Mouse (Mus musculus) forebrain, embryonic 11.5 days (tissue): ENCODE results near the gene Nkx2-4. TPM values are rescaled to one million over a fixed set of nuclear protein-coding genes. Genes with fewer than 3 reads are reported as not detected.

ENCODE experiments used
- ATAC-seq: fragments of 200-750 bp; cut with Nextera tagmentation; replicated peaks from 2 replicates; pipeline ENCODE4 v1.8.0; 2017; ENCODE audit warnings: moderate TSS enrichment; ENCODE audit not compliant: low FRiP score
- DNase-seq: peaks from one replicate; pipeline ENCODE4 v3.0.0-alpha.2; 2017; ENCODE audit warnings: low spot score
- H3K27ac ChIP-seq: fragments of 300-500 bp; sonication (generic); 2 replicates; pipeline ENCODE4 v1.5.1; 2014; ENCODE audit warnings: low read depth, low read length
- H3K27me3 ChIP-seq: fragments of 300-500 bp; sonication (generic); 2 replicates; pipeline ENCODE4 v1.6.1; 2014; ENCODE audit warnings: mild to moderate bottlenecking, low read length, mixed read lengths; ENCODE audit not compliant: control insufficient read depth, insufficient read depth
- H3K36me3 ChIP-seq: fragments of 300-500 bp; sonication (generic); 2 replicates; pipeline ENCODE4 v1.6.1; 2014; ENCODE audit warnings: mild to moderate bottlenecking, low read length, moderate library complexity, mixed read lengths; ENCODE audit not compliant: control insufficient read depth, insufficient read depth
- H3K4me1 ChIP-seq: fragments of 300-500 bp; sonication (generic); replicated peaks from 2 replicates; pipeline ENCODE4 v1.6.1; 2014; ENCODE audit warnings: low read length, mixed read lengths; ENCODE audit not compliant: control insufficient read depth, insufficient read depth
- H3K4me2 ChIP-seq: fragments of 300-500 bp; sonication (generic); 2 replicates; pipeline ENCODE4 v1.6.1; 2014; ENCODE audit warnings: low read depth, mild to moderate bottlenecking, low read length, moderate library complexity, mixed read lengths; ENCODE audit not compliant: severe bottlenecking
- H3K4me3 ChIP-seq: fragments of 300-500 bp; sonication (generic); 2 replicates; pipeline ENCODE4 v1.5.1; 2014; ENCODE audit warnings: low read depth, low read length
- H3K9ac ChIP-seq: fragments of 300-500 bp; sonication (generic); 2 replicates; pipeline ENCODE4 v1.6.1; 2014; ENCODE audit warnings: low read length
- H3K9me3 ChIP-seq: fragments of 300-500 bp; sonication (generic); 2 replicates; pipeline ENCODE4 v1.6.1; 2016; ENCODE audit warnings: low read length, mixed read lengths; ENCODE audit not compliant: control insufficient read depth
- WGBS: fragments of 180-500 bp; shearing (Covaris S2); extraction: QIAGEN DNeasy Blood & Tissue Kit; methylation state at CpG from one replicate; pipeline ENCODE4 v1.1.7; 2014; 5-methylcytosine and 5-hydroxymethylcytosine counted together
- polyA plus RNA-seq: library from polyadenylated mRNA; unstranded; fragments of >200 nt; fragmentation: Nextera tagmentation; extraction: Ambion mirVana; gene quantifications from 2 replicates; pipeline ENCODE4 v1.2.1, GENCODE M21; 2014

Gene Nkx2-4
- polyA plus RNA-seq, 1 experiment from 2014 or later: 3.8 TPM

DNA sequence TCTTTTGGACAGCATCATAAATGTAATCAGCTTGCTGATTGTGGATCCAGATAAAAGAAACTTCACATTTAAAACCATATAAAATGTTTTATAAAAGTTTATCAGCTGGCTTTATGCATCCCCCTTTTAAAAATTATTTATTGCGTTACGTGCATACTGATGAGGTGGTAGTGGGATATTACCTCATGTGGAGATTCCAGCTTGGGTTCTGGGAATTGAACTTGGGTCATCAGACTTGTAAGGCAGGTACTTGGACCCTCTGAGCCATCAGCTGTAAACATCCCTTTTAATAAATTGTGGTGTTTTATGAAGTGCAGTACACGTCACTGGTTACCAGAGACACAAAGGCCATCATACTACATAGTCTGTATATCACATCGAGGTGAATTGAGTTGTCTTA, 10.8 kb downstream of the Nkx2-4 start:
- H3K9ac ChIP-seq: no peak overlapping the region
- no peaks in the 10 kb centered on the region; the same call in 1 of the 2 replicates for H3K36me3 ChIP-seq
- peaks cover 5% of the 10 kb centered on the region for H3K27me3 ChIP-seq
- H3K27ac ChIP-seq: no peak overlapping the region
- H3K9me3 ChIP-seq: no peaks in the 10 kb centered on the region
- no peak overlapping the region for H3K4me2 ChIP-seq
- WGBS: 78% methylated on average over 4 of the region's 4 CpGs
- ATAC-seq (peak; percentile 51; the same call in 1 of the 2 replicates), DNase-seq (no peak)
- no peaks in the 10 kb centered on the region for H3K4me1 ChIP-seq
- H3K4me3 ChIP-seq: no peak overlapping the region

DNA sequence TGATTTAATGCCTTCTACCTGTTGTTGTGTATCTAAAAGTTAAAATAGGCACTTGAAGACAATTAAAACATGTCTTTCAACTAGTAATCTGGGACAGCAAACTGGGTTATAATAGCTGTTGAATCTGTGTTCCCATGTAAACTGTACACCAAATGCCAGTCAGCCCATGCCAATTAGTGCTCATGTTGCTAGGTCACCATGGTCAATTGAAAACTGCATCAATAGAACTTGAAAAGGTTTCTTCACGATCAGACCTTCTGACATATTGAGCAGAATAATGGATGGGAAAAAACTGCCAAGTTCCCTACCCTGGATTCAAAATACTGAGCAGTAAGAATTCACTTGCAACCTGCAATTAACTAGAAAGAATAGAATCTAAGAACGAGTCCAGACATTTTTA, 11.3 kb downstream of the Nkx2-4 start:
- Histone ChIP-seq H3K9ac (no peak overlapping the region), H3K9me3 (no peaks in the 10 kb centered on the region), H3K4me2 (no peak overlapping the region), H3K4me1 (no peaks in the 10 kb centered on the region; the same call in 1 of the 2 replicates), H3K4me3 (no peak overlapping the region), H3K36me3 (no peaks in the 10 kb centered on the region; the same call in 1 of the 2 replicates), H3K27me3 (peaks cover 4% of the 10 kb centered on the region), H3K27ac (no peak overlapping the region)
- 31% methylated on average over 2 of the region's 2 CpGs for WGBS
- ATAC-seq (peak; percentile 82), DNase-seq (no peak)

DNA sequence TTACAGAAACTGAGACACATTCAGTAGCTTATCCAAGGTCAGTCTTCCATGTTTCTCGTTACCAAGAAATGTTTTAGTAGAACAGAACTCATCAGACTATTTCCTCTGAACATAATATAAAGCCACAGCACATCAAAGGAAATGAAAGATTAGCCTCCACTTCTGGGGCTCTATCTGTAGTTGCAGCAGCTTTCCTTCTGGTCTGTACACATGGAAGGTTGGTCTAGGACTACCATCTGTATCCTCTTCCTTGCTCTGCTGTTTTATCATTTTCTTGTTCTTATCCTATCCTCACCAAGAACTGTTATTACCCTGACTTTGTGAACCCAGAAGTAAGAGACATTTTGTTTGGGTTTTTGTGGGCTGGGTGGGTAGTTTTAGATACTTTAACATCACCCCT, 14.9 kb downstream of the Nkx2-4 start:
- Histone ChIP-seq H3K36me3 (no peaks in the 10 kb centered on the region; the same call in 1 of the 2 replicates), H3K4me3 (no peak overlapping the region), H3K27me3 (peaks cover 2% of the 10 kb centered on the region), H3K4me2 (no peak overlapping the region), H3K27ac (no peak overlapping the region), H3K4me1 (peaks cover 5% of the 10 kb centered on the region; the same call in 1 of the 2 replicates), H3K9me3 (no peaks in the 10 kb centered on the region), H3K9ac (no peak overlapping the region)
- WGBS: 77% methylated on average over 1 of the region's 1 CpGs
- DNase-seq (no peak), ATAC-seq (no peak)

DNA sequence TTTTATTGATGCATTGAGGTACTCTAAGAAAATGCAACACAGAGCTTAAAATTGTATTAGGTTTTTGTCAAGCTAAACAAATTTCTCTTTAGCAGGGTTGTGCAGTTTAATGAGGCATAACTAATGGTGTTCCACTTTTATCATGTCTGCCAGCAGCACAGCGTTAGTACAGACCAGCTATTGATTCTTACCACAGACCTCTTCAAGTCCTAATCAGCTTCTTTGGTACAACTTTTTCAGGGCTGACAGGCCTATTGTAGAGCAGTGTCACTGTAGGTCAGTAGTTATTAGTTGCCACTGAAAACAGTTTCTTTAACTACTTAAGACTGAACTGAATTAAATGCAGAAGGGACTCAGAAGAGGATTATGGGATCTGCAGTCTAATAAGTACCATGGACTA, 16.2 kb downstream of the Nkx2-4 start:
- peaks cover 2% of the 10 kb centered on the region for H3K27me3 ChIP-seq
- H3K4me3 ChIP-seq: no peak overlapping the region
- no peak overlapping the region for H3K27ac ChIP-seq
- WGBS: 20% methylated on average over 1 of the region's 1 CpGs
- no peak overlapping the region for H3K4me2 ChIP-seq
- H3K9me3 ChIP-seq: no peaks in the 10 kb centered on the region
- peaks cover 5% of the 10 kb centered on the region; the same call in 1 of the 2 replicates for H3K4me1 ChIP-seq
- no peaks in the 10 kb centered on the region; the same call in 1 of the 2 replicates for H3K36me3 ChIP-seq
- DNase-seq (no peak), ATAC-seq (peak; percentile 63)
- no peak overlapping the region for H3K9ac ChIP-seq

DNA sequence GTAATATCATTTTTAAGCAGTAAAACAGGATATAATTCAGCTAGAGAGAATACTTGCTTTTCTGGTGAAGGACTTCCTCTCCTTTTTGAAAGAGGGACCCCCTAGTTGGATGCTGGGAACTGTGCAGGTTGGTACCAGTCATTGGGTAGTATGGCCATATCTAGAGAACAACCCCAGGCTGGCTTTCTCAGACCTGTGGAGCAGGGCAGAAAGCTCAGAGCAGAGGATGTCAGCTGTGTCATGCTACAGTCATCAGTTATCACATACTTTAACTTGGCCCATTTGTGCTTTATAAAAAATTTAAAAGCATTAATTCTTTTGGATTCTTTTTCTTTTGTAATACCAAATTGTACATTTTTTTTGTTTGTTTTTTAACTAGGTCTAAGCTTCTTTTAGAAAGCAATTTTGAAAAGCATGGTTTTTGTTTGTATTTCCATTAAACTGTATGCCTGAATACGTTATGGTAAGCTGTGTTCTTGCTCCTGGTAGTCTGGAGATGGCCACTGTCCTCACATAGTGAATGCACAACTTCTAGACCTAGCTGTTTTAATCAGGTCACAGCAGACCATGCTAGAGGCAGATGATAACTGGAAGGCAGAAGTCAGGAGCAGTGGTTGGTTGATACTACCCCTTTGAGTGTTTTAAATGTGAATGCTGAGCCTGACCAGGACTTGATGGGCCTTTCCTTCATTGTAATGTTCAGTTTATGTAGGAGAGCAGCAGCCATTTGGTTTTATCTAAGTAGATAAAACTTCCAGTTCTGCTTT, 17.6 kb downstream of the Nkx2-4 start:
- Histone ChIP-seq H3K27me3 (peaks cover 2% of the 10 kb centered on the region), H3K27ac (no peak overlapping the region), H3K9ac (no peak overlapping the region), H3K36me3 (no peaks in the 10 kb centered on the region; the same call in 1 of the 2 replicates), H3K4me1 (peaks cover 5% of the 10 kb centered on the region; the same call in 1 of the 2 replicates), H3K9me3 (no peaks in the 10 kb centered on the region), H3K4me2 (no peak overlapping the region), H3K4me3 (no peak overlapping the region)
- DNase-seq: no peak
- WGBS: 93% methylated on average over 1 of the region's 1 CpGs
- no peak for ATAC-seq

DNA sequence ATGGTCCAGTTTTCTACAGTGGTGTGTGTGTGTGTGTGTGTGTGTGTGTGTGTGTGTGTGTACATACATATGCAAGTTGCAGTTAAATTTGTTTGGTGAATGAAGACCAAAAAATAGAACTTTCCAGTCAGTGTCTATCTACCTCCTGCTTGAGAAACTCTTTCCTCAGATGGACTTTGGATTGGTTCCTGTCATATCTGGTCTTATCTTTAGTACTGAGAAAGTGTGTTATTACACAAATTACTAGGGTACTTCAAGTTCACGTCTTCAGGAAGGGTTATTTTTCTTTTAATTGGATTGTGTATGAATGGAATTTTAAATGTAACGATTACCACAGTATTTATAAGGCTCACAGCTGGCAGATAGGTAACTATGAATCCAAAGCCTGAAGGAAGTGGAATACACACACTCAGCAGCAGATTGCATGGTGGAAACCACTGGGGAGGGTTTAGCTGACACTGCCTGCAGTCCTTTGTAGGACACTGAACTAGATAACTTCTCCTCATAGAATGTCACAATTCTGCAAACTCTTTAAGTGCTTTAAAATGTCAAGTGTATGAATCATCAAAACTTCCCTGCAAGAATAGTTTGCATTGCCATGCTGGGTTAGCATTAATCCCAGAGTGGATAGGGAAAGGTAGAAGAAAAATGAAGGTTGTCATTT, 31.9 kb downstream of the Nkx2-4 start:
- H3K27ac ChIP-seq: no peak overlapping the region
- DNase-seq: no peak
- H3K4me2 ChIP-seq: no peak overlapping the region
- H3K27me3 ChIP-seq: no peaks in the 10 kb centered on the region
- no peaks in the 10 kb centered on the region for H3K4me1 ChIP-seq
- ATAC-seq: no peak
- no peak overlapping the region for H3K4me3 ChIP-seq
- H3K9me3 ChIP-seq: no peaks in the 10 kb centered on the region
- H3K36me3 ChIP-seq: peaks cover 6% of the 10 kb centered on the region
- no peak overlapping the region for H3K9ac ChIP-seq
- 93% methylated on average over 2 of the region's 2 CpGs for WGBS

DNA sequence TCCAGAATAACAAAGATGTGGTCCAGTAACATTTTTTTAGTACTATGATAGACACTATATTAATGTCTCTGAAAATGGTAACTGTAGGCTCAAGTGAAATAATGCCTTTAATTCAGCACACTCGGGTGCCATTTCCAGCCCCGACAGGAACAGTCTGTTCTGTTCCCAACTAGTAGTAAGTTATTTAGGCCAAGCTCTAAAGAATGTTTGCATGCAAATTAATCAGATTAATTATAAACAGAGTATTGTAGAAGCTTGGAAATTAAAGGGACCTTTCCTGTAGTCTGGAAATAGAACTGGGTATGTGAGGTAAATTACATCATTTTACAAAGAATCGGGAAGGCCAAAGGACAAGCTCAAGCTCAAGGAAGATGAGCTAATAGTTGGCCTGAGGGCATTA, 38.2 kb downstream of the Nkx2-4 start:
- DNase-seq (no peak), ATAC-seq (no peak)
- Histone ChIP-seq H3K27ac (no peak overlapping the region), H3K4me3 (no peak overlapping the region), H3K27me3 (no peaks in the 10 kb centered on the region), H3K36me3 (peaks cover 3% of the 10 kb centered on the region), H3K4me1 (no peaks in the 10 kb centered on the region), H3K9me3 (no peaks in the 10 kb centered on the region), H3K4me2 (no peak overlapping the region), H3K9ac (no peak overlapping the region)
- 96% methylated on average over 3 of the region's 3 CpGs for WGBS

DNA sequence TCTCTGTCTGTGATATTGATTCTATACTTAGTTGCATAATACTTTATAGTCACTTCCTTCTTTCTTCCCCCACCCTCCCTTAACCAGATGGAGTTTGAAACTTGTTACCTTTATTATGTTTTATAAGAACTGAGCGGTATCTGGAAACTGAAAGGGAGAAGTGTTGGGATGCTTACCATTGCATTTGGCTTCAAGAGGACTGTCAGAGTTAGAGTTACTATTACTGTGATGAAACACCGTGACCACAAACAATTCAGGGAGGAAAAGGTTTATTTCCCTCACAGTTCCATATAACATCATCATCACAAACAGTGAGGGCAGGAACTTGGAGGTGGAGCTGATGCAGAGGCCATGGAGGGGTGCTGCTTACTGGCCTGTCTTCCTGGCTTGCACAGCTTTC, 49.4 kb downstream of the Nkx2-4 start:
- no peaks in the 10 kb centered on the region for H3K4me1 ChIP-seq
- no peak overlapping the region for H3K4me2 ChIP-seq
- H3K9me3 ChIP-seq: no peaks in the 10 kb centered on the region
- H3K27ac ChIP-seq: no peak overlapping the region
- DNase-seq (no peak), ATAC-seq (no peak)
- 96% methylated on average over 2 of the region's 2 CpGs for WGBS
- no peak overlapping the region for H3K9ac ChIP-seq
- no peaks in the 10 kb centered on the region; the same call in 1 of the 2 replicates for H3K36me3 ChIP-seq
- no peaks in the 10 kb centered on the region for H3K27me3 ChIP-seq
- no peak overlapping the region for H3K4me3 ChIP-seq
